Mouse (Mus musculus) heart, embryonic 13.5 days (tissue): Measurements from ENCODE around the gene Klk10. TPM values are rescaled to one million over a fixed set of nuclear protein-coding genes. Genes with fewer than 3 reads are reported as not detected.

Source experiments
- polyA plus RNA-seq: library from polyadenylated mRNA; unstranded; fragments of >200 nt; fragmentation: Nextera tagmentation; extraction: Ambion mirVana; gene quantifications from 2 replicates; pipeline ENCODE4 v1.2.1, GENCODE M21; 2015

Klk10 gene
- polyA plus RNA-seq, 1 experiment from 2014 or later, result 0.11 TPM

Other genes with a start within 250 kb of the Klk10 start
- 0.68 and 1.1 TPM in 2 replicates for gene Cd33, start 236.6 kb upstream of the Klk10 start, polyA plus RNA-seq
- 1.2 and 1.3 TPM in 2 replicates for gene Zfp658, start 218.8 kb upstream of the Klk10 start, polyA plus RNA-seq
- gene Zfp719, start 201.4 kb upstream of the Klk10 start, polyA plus RNA-seq, result 7.0 TPM in 2 replicates
- not detected in 2 replicates for gene Zfp819, start 173.9 kb upstream of the Klk10 start, polyA plus RNA-seq
- not detected in 2 replicates for gene Ceacam18, start 146.3 kb upstream of the Klk10 start, polyA plus RNA-seq
- gene Siglece, start 120.9 kb upstream of the Klk10 start, polyA plus RNA-seq, result 0.41 and 0.52 TPM in 2 replicates
- gene Ctu1, start 109.0 kb upstream of the Klk10 start, polyA plus RNA-seq, result 6.3 and 6.8 TPM in 2 replicates
- gene Klk14, start 90.6 kb upstream of the Klk10 start, polyA plus RNA-seq, result not detected in 2 replicates
- gene Klk13, start 68.5 kb upstream of the Klk10 start, polyA plus RNA-seq, result 0.20 TPM in 1 of 2 replicates, not detected in the other
- not detected in 2 replicates for gene Klk12, start 12.1 kb upstream of the Klk10 start, polyA plus RNA-seq
- gene Klk11, start 6.4 kb upstream of the Klk10 start, polyA plus RNA-seq, result not detected in 2 replicates
- gene Klk9, start 10.9 kb downstream of the Klk10 start, polyA plus RNA-seq, result 0.13 and 0.25 TPM in 2 replicates
- 25.8 and 27.9 TPM in 2 replicates for gene Klk8, start 16.5 kb downstream of the Klk10 start, polyA plus RNA-seq
- 0.09 and 0.10 TPM in 2 replicates for gene Klk7, start 30.3 kb downstream of the Klk10 start, polyA plus RNA-seq
- not detected in 2 replicates for gene Klk6, start 43.5 kb downstream of the Klk10 start, polyA plus RNA-seq
- gene Klk5, start 60.9 kb downstream of the Klk10 start, polyA plus RNA-seq, result not detected in 2 replicates
- gene Klk4, start 100.1 kb downstream of the Klk10 start, polyA plus RNA-seq, result not detected in 2 replicates
- gene Klk15, start 152.7 kb downstream of the Klk10 start, polyA plus RNA-seq, result not detected in 2 replicates
- not detected in 2 replicates for gene Klk1b8, start 169.6 kb downstream of the Klk10 start, polyA plus RNA-seq
- not detected in 2 replicates for gene Klk1b1, start 185.7 kb downstream of the Klk10 start, polyA plus RNA-seq
- gene Klk1b9, start 195.0 kb downstream of the Klk10 start, polyA plus RNA-seq, result not detected in 2 replicates
- not detected in 2 replicates for gene Klk1b11, start 214.8 kb downstream of the Klk10 start, polyA plus RNA-seq
- not detected in 2 replicates for gene Klk1b26, start 231.1 kb downstream of the Klk10 start, polyA plus RNA-seq